Mouse (Mus musculus): ENCODE results near the gene Il12a.

The Il12a gene

GRCm38 (mm10) chr3:68690344-68690743 is at the start of gene Il12a:
TSS of gene Il12a (plus strand) at chr3:68690644.
- DNase-seq (ENCODE audit: low read depth), result no peak

DNA sequence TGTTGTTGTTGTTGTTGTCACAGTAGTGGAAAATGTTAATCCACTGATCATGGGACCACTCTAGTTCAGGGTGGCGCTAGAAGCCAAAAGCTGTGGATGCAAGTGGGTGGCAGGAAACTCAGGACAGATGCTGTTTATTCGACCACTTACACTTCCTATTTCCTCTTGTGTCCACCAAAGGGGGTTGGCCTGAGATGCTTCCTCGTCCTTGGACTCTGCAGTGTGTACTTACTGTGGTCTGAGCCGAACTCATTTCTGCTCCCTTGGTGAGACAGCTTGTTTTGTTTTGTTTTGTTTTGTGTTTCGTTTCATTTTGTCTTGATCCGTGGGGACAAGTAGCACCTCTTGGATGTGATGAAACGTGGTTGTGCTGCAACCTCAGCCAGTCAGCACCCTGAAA is 47.5 kb upstream of the Il12a start:
- DNase-seq (ENCODE audit: low read depth), result peak; percentile 42

- peak; percentile 83 for DNase-seq (ENCODE audit: low read depth)
Observed at GRCm38 (mm10) chr3:68646387-68647130, 43.9 kb upstream of the Il12a start.

DNA sequence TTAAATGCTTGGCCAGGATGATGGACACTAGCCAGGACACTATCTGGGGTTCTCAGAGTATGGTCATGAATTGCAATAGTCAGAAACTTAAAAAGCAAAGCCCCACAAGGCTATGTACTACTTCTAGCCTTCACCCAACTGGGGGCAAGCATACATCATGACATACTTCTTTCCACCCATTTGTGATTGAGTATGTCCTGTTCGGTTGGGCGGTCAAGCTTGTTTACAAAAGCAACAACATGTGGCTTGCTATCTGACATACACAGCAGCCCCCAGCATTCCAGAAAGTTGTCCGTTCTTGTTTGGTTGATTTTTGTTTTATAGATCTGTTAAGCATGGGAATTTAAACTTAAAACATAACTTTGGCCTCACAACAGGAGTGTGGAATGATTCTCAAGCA is 43.2 kb upstream of the Il12a start:
- no peak for DNase-seq (ENCODE audit: low read depth)

DNA sequence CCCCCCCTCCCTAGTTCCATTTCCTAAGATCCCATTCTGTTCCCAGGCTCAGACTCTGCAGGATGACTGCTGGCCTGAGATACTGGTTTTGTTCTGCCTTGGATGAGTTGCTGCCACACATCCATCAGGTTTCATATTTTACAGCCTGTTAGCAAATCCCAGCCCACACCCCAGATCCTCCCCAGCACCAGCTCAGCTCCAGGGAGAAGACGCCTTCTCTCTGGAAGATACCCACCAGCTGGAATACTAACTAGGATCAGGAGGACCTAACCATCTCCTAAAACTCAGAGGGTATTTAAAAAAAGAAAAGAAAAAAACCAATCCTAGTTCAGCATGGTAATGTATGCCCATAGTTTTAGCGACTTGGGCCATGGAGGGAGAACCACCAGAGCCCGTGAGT is 40.2 kb upstream of the Il12a start:
- no peak for DNase-seq (ENCODE audit: low read depth)

GRCm38 (mm10) chr3:68656607-68657352 is 33.7 kb upstream of the Il12a start:
- DNase-seq (ENCODE audit: low read depth), result peak; percentile 84

DNA sequence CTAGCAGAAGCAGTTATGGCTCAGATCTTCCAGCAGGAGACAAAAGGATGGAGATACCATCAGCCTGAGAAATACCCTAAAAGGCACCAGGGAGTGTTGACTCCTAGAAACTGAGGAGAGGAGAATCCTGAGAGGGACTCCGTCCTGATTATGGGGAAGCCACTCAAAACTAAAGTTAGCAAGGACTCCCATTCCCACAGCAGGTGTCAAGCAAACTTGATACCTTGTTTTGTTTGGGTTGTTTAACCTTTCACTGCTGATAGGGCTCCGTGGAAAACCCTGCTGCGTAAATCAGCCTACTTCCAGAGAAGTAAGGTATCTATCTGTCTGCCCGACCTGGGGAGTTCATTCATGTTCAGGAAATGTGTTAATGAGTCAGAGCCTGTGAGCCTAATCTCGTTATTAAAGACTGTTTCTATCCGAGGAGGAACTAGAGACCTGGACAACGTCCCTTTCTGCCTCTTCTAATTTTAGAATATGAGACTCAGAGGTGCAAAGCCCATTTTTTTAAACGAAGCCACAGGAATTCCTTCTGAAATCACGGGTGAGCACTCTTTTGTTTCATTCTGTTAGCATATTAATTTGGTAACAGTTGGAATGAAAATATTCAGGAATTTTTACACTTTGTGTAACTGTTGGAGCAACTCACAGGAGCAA is 32.7 kb upstream of the Il12a start:
- peak; percentile 81 for DNase-seq (ENCODE audit: low read depth)

DNA sequence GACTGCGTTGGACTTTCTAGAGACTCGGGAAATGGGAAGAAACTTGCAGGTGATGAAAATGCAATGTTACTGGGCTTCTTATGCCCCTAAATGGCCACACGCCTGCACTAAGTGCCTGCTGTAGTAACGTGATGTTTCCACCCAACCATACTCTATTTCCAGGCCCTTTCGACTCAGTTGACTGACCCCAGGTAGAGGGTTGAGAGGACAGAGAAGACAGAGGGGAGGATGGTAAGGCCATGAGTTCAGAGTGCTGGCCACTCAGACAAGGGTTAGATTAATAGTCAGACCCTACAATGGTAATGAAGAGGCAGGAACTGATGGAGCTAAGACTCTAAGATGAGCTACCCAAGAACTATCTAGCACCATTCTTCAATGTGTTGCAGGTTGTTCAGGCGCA is 30.4 kb upstream of the Il12a start:
- DNase-seq (ENCODE audit: low read depth), result no peak

GRCm38 (mm10) chr3:68660538-68660937 is 29.9 kb upstream of the Il12a start:
- no peak for DNase-seq (ENCODE audit: low read depth)

DNA sequence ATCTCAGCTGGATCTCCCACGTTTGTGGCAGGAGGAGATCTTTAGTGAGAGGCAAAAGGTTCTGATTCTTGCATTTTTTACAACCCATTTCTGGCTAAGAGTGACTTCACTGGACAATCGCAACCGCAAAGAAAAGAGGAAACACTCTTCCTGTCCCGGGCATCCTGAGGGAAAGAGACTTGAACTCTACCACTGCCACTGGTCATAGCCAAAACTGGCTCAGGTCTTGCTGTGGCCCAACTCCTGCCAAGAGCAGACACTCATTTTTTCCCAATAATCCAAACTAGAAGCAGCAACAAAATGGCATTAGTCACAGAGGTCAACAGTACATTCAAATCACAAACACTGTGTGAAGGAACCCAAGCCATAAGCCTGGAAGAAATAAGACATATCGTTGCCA is 28.1 kb upstream of the Il12a start:
- DNase-seq (ENCODE audit: low read depth), result peak; percentile 74

DNA sequence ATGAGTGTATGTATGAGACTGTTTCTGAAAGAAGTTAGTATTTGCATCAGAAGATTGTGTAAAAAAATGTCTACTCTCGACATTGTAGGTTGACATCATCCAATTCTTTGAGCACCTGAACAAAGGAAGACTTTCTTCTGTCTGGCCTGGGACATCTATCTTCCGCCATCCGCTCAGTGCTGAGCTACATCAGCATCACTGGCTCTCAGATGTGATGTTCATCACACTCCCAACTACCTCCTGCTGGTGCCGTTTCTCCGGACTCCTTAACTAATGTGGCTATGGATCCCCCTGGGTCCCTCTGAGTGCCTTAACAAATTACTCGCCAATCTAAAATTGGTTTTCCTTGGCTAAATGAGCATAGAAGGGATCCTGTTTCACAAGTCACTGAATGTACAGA is 26.1 kb upstream of the Il12a start:
- DNase-seq (ENCODE audit: low read depth), result no peak

DNA sequence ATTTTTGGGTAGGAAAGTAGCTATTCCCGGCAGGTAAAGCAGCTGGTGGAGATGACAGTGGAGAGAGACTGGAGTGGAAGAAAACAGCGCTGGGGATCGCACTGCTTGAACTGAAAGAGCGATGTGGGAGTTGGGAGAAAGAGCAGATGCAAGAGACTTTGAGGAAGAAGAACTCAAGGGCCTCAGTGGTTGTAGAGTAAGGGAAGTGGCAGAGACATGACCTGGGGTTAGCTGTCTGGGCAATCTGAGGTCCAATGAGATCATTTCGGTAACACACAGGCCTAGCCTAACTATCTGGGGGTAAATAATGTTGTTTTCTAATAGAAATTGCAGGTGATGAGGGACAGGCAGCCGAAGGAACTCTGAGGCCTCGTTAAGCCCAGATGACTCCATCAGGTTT is 24.1 kb upstream of the Il12a start:
- no peak for DNase-seq (ENCODE audit: low read depth)

DNA sequence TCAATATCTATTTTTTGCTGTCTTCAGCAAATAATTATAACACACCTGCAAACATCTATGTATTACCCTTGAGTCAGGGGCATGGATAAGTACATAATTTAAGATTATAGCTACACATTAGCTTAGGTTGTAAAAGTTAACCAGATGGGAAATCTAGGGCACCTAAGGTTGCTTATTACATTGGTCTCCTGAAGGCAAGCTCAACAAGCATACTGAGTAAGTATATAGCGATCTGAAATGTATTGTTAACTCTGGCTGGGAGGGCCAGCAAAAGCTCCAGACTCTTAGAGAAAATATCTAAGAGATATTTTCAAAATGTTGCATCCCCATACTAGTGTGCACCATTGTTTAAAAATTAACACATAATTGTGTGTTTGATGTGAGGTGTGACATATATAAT is 22.6 kb upstream of the Il12a start:
- no peak for DNase-seq (ENCODE audit: low read depth)

DNA sequence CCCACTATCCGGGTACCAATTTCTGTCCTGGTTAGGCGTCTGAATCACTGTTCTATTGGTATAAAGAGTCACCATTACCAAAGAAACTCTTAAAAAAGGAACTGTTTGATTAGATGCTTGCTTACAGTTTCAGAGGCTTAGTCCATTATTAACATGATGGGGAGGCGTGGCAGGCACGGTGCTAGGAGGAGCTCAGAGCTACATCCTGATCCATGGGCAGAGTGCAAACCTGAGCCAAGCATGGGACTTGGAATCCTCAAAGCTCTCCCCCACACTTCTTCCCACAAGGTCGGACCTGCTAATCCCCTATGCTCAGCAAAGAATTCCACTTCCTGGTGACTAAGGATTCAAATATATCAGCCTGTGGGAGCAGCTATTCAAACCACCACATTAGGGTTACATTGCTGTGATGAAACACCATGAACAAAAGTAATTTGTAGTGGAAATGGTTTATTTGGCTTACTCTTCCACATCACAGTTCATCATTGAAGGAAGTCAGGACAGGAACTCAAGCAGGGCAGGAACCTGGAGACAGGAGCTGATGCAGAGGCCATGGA is 20.9 kb upstream of the Il12a start:
- DNase-seq (ENCODE audit: low read depth), result peak; percentile 29

GRCm38 (mm10) chr3:68674721-68675120 is 15.7 kb upstream of the Il12a start:
- no peak for DNase-seq (ENCODE audit: low read depth)

- DNase-seq (ENCODE audit: low read depth), result no peak
Observed at GRCm38 (mm10) chr3:68675216-68675835, 15.1 kb upstream of the Il12a start.

DNA sequence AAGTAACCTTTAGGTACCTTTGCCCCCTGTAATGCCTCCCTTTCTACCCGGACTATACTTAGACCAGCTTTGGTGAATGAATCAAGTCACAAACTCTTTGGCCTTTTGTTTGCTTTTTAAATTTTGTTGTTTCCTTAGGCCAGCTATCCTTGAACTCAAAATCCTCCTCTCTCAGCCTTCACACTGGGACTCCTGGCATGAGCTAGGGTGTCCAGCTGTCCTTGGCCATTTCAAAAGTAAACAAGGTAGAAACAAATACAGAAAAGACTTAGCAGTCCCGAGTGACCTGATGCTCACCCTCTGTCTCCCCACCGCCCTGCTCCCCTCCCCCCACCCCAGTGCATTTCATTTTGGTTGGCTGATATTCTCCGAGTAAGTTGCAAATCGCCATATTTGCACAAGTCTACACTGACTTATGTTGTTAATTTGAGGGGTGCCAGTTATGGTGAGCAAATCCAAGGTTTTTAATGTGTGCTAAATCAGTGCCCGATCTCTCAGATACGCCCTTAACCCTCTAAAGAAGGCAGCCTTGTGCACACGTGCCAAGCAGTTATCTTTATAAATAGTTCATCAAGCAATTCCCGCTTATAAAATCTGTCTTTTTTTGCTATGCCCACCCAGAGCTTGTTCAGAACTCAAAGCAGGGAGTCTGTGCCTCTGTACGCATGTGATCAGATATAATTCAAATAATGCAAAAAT is 14.3 kb upstream of the Il12a start:
- no peak for DNase-seq (ENCODE audit: low read depth)

DNA sequence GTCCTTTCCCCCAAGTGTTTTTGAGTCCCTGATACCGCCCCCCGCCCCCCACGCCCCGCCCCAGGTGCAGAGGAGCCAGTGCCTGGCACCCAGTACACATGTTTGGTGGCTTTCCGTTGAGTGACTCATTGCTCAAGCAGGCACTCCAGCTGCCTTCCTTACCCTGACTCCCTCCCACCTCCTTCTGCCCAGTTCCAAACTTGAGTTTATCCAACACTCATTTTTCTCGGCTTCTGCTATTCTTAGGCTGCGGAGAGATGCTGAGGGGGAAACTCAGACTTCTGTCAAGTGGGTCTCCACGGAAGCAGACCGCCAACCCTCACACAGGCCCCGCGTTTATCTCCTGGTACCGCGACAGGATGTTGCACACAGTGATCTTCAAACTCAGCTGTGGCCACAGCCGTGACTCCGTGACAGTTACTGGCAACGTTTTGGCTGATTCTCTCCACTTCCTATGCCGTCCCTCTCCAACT is 13.6 kb upstream of the Il12a start:
- DNase-seq (ENCODE audit: low read depth), result peak; percentile 98

DNA sequence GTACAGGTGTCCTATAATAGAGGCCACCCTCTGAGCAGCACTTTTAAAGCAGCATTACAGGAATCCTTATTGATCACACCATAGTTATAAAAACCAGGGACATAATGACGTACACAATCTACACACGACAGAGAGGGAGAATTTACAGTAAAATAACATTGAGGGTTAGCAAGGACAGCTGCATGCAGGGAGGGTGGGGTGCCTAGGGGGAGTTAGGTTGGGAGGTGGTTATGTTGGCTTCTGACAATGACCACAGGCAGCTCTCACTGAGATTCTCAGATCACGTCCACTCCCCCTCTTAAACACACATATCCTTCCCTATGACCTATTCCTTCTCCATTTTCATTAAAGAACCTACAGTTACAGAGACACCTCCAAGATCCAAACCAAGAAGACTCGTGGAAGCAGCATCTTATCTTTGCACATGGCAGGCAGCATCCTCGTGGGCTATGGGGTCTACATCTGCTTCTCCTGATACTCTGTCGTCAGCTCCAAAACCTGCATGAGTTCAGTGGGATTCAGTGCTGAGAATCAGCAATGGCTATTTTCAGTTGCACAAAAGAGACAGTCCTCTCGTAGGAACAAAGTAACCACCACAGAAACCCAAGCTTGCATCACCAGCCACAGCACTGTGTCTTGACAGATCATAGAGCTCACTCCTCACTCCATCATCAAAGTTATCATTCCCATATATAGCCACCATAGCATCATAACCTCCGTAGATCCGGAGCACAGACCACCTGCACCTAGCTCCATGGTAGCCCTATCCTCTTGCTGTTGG is 11.4 kb upstream of the Il12a start:
- DNase-seq (ENCODE audit: low read depth), result peak; percentile 37

GRCm38 (mm10) chr3:68683579-68683978 is 6.9 kb upstream of the Il12a start:
- DNase-seq (ENCODE audit: low read depth), result no peak

- DNase-seq (ENCODE audit: low read depth), result no peak
Observed at GRCm38 (mm10) chr3:68684207-68684606, 6.2 kb upstream of the Il12a start.
